Mouse (Mus musculus): ENCODE data around the gene Chst15.
A peak's percentile ranks its signal among the peaks of the same experiment; 100 is the strongest.

Gene Chst15

DNA sequence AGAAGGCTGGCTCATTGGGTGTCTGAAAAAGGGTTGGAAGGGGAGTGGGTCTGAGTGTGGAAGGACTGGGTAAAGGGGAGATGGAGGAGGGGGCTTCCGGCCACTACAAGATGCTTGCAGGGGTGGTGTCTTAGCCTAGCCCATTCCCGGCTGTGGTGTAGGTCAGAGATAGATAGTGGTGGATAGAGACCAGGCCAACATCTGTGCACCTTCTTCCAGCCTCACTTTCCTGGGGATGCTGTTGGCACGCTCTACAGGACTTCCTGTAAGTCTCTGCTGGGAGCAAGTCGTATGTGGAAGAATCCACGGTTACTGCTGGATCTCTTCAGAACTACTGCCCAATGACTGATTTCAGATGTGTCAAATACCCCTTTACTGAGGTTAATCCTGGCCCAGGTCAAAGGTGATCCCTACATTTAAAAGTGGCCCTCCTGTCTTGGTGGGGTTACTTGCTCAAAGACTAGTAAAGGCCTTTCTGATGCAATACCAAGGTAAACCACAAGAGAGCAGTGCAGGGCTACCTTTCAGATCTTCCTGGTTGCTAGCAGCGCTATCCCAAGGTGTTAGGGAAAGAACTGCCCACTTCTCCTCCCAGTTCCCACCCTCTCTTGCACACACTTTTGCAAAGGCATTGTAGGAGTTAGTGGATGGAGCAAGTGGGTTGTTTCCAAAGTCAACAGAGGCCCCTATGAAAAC, 90.5 kb downstream of the Chst15 start:
- DNase-seq (ENCODE audit: low spot score): peak; percentile 62

DNA sequence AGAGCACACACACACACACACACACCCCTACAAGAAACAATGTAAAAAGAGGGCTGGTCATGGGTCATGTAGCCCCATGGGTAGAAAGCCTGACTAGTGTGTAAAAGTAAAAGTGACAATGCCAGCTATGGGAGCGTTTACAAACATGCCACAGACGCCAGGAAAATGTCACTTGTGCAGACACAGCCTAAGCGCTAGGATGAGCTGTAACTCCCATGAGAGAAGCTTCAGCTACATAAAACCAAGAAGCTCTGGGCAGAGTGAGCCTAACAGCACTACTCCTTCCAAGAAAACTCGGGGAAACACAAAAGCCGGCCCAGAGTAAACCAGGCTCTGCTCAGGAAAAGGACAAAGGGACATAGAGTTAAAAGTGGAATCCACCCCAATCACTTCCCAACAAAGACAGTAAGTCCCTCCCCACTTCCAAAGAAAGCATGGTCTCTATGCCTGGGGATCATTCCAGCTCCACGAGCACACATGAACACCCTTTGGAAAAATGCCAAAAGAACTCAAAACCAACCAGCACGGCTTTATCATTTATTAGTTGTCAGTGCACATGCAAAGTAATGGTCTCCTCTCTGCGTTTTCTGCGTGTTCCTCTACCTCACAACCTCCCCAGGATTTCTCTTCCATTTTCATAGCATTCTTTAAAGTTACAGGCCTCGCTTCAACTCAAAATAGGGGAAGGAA, 93.4 kb downstream of the Chst15 start:
- DNase-seq (ENCODE audit: low spot score): no peak

DNA sequence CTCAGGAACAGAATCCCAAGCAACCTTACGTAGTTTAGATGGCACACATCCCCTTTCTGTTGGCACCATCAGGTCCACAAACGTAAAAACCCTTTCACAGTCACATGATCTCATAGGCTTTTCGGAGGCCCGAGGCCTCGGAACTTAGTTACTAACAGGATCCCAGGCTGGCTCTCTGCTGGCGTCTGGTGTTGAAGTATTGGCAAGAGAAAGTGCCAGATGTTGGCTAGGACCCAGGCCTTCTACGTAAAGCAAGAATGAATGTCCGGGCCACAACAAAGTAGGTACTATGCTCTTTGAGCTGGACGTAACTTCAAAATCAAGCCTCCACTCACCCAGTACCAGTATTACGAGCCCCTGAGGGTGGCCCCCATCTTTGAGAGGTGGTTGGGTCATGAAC, 103.0 kb downstream of the Chst15 start:
- no peak for DNase-seq (ENCODE audit: low spot score)

DNA sequence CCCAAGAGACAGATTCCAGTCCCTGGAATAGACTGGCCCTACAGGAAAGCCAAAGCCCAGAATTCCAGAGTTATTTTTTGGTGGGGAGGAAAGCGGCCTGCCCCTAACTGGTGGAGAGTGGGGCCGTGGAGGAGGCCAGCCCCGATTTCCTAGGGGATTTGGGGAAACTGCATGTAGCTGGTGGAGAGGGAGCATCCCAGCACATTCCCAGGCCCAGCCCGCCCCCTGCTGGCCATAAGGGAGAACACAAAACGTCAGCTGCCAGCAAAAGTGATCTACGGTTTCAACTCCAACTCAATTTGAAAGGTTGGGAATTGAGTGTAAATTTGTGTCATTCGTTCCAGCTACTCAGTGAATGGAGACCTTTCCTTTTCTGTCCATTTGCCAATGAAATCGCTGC, 103.6 kb downstream of the Chst15 start:
- no peak for DNase-seq (ENCODE audit: low spot score)

DNA sequence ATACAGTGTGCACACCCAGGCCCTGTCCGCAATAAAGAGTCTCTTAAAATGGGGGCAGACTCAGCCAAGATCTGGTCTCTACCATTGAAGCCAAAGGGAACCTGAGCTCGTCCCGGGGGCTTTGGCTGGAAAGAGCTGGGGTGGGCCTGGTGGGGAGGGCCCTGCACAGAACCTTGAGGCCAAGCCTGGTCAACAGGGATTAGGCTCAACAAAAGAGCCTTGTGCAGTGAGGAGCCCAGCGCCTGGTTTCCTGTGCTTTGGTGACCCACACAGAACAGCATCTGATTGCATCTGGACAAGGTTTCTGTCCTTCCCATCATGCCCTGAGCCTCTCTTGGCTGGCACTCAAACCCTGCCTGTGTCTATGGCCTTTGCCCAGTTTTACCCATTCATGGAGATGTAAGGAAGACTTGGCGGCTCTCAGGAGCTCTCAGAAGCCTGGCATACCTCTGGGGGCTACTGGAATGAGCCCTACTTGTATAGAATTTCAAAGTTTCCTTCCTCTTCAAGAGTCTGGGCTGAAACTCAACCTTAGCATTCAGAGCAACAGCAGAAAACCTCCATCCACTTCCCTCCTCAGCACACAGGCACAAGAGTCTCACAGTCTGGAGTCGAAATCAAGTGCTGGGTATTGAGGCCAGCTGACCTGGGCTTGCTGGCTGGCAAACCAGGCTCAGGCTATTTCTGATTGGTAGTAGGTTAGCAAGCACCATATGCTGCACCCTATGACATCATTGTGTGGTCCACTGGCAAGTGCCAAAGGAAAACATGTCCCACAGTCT, 104.9 kb downstream of the Chst15 start:
- DNase-seq (ENCODE audit: low spot score): no peak

DNA sequence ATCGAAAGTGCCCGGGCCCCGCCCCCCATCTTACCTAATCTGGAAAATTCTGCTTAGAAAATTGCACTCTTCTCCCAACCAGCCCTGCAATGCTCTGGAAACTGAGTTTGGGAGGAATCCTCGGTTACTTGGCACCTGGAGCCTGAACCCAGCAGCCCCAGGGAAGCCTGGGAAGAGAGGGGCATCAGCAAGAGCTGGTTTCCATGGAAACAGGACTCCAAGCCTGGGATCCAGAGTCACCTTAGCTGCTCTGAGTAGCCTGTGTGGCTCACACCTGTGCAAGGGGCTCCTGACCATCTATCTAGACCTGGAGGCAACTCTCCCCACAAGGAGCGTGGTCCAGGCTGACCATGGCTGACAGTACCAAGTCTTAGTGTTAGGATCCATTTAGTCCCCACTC, 106.4 kb downstream of the Chst15 start:
- no peak for DNase-seq (ENCODE audit: low spot score)

DNA sequence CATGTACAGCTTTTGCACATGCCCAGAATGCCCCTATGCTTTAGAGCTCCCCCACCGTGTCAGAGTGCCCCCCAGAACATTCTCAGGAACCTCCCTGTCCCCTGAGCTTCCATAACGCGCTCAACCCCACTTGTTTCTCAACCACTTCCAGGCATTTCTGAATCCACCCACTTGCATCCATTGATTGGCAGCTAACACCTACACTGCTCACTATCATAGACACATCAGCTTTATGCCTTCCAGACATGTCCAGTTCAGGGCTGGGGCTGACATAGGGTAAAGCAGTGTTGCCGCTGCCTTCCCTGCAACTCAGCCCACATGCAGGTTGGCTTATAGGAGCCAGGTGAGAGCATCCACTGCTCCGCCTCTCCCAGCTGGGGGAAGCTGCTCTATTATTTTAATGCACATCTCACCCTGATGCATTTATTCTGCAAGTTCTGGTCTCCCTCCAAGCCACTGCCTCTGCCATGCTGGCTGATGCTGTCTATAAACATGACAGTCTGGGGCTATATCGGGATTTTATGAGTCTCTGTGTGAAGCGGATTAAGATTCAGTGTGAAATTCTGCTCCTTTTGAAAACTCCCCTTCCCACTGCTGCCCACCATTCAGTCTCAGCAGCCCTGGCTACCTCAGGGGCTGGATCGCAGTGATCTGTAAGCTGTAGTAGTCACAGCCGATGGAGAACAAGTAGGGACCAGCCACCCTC, 107.9 kb downstream of the Chst15 start:
- DNase-seq (ENCODE audit: low spot score): no peak

DNA sequence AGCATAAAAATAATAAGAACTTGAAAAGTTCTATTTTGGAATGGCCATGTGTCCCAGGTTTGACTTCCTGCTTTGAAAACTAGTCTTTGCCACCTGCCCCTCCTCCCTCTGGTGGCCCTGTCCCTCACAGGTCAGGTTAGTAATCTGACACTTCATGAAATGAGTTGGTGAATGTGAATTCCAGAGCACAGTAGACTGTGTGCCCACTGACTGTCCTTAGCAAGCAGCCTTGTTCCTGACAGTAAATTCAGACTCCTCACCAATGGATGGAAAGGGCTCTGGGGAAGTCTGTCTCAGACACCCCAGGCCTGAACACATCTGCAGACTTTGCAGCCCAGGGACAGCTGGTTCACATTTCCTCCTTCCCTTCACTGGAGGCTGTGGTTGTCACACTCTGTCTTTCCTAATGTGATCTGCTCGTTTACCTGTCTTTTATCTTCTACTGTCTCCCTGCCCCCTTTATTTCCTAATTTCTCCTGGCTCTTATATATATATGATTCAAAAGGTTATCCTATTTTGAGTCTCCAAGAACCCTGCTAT, 112.9 kb downstream of the Chst15 start:
- DNase-seq (ENCODE audit: low spot score): no peak

DNA sequence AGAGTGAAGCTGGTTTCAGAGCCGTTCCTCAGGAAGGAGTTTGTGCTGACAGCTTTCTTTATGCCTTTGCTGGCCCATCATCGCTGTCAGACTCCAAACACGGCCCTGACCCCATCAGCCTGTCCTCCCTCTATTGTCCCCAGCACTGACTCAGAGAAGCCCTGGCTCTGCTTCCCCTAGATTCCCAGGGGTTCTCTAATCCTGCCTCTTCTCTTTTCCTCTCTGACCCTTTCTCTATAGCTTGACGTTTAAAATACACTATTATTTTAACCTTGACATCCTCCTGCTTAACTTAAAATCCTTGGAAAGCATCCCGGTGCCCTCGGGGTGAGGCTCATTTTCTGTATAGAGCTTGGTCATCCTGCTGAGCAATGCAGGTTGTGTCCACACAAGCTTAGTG, 117.3 kb downstream of the Chst15 start:
- no peak for DNase-seq (ENCODE audit: low spot score)

DNA sequence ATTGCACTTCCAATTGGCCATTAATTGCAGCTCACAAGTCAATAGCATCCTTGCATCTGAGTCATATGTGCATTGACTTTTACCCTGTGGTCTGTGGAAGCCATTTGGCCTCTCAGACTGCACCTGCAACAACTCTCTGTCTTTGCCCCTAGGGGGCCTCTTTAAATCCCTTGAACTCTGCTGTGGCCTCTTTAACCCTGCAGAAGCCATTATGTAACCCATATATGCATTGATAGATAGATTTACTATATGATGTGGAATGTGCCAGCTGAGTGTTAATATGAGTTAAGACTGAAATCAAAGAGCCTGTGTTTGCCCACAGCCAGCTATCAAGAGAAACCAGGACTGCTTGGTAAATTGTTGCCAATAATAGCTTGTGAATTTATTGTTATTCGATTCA, 118.2 kb downstream of the Chst15 start:
- DNase-seq (ENCODE audit: low spot score): no peak

DNA sequence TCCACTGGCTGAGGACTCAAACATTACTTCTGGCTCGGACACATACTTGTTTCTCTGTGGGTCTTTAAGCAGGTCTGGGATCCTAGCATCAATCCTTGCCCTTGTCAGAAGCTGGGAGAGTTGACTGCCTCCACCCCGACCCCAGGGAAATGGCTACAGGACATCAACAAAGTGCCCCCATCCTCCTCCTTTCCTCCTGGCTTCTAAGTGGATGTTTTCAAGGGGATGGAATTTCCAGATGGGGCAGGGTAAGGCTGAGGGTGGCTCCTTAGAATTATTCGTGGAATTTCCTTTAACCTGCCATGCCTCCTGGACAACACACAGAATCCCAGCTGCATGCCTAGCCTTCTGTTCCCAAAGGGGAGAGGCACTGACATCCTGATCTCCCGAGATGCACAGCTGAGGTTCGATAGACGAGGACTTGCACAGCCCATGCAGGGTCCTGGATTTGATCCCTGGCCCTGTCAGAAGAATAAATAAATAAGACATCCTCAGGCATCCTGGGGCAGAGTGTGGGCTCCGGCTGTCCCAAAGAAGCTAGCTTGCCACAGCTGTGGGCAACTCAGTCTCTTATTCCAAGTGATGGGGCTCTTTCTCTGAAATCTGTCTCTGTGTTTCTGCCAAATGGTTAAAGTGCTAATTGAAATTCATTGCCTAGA, 119.1 kb downstream of the Chst15 start:
- DNase-seq (ENCODE audit: low spot score): no peak

DNA sequence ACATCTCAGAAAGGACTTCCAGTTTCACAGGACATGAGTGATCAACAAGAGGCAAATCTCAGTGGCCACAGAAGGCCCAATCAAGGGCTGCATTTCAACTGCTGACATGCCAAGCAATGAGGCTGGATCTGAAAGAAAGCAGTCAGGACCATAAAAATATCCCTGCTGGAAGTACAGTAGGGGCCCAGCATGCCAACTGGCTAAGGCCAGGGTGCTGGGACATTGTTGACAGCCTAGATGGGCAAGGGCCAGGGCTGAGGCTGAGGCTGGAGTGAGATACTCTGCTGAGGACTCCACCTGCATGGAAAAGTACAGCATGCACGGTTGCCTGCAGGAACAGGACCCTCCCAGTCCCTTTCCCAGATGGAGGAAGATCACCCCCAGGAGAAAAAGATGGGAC, 120.4 kb downstream of the Chst15 start:
- DNase-seq (ENCODE audit: low spot score): no peak

DNA sequence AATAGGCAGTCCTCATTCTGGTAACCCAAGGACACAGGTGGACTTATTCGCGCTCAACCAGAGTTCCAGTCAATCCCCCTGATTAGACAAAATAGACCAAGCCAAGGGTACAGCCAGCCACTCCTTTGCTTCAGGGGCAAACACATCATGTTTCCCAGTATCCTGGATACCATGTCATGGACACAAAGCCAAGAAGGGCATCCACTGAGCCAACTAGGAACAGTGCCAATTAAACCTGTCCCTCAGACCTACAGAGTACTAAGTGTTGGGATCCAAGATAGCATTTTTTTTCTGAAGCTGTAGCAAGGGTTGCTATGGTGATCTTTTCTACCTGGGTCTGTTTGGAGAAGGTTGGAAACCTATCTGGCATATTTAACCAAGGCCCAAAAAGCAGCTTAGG, 123.4 kb downstream of the Chst15 start:
- DNase-seq (ENCODE audit: low spot score): no peak

DNA sequence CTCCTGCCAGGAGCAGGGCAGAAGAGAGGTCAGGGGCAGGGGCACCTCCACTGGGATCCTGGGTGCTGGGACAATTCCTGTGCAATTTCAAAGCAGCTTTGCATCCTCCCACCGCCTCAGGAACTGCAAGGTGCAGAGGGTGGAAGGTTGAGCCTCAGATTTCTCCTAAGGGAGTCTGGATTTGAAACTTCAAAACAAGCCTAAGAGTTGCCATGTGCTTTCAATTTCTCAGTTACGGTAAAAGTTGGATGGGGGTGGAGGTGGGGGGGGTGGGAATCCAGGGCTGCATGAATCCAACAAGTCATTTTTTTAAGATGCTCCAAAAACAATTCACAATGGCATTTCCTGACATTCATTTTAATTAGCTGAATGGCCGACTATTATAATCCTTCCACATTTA, 129.6 kb downstream of the Chst15 start:
- DNase-seq (ENCODE audit: low spot score): no peak
